Mouse (Mus musculus) G1E (cell line): Measurements from ENCODE around the gene Ap3b1. TPM values are rescaled to one million over a fixed set of nuclear protein-coding genes. Genes with fewer than 3 reads are reported as not detected.

Source experiments
- ATAC-seq: 2 replicates; pipeline ENCODE4 v1.8.0; 2016; ENCODE audit warnings: mild to moderate bottlenecking; ENCODE audit not compliant: insufficient number of reproducible peaks, poor library complexity, low FRiP score, severe bottlenecking; ENCODE audit errors: extremely low read depth
- DNase-seq: peaks from one replicate; pipeline ENCODE4 v3.0.0; 2012; ENCODE audit warnings: low spot score
- H3K27me3 ChIP-seq: 2 replicates; pipeline ENCODE4 v1.6.1; 2012; ENCODE audit warnings: mild to moderate bottlenecking, low read length, inconsistent platforms; ENCODE audit not compliant: insufficient read depth
- H3K36me3 ChIP-seq: replicated peaks from 2 replicates; pipeline ENCODE3; 2012; ENCODE audit warnings: mild to moderate bottlenecking, inconsistent platforms
- H3K4me1 ChIP-seq: 2 replicates; pipeline ENCODE4 v1.6.1; 2012; ENCODE audit warnings: low read depth, low read length, inconsistent platforms, mixed read lengths; ENCODE audit not compliant: insufficient read depth
- H3K4me3 ChIP-seq: 2 replicates; pipeline ENCODE4 v1.5.1; 2012; ENCODE audit warnings: low read depth, mild to moderate bottlenecking, inconsistent platforms, low read length, moderate library complexity, mixed read lengths
- H3K9me3 ChIP-seq: replicated peaks from 2 replicates; pipeline ENCODE4 v1.6.1; 2012; ENCODE audit warnings: inconsistent platforms
- CTCF ChIP-seq: IDR thresholded peaks from 2 replicates; pipeline ENCODE4 v1.5.1; 2012; ENCODE audit warnings: low read depth, low read length, inconsistent platforms, mixed read lengths
- GATA1 ChIP-seq: IDR thresholded peaks from 2 replicates; pipeline ENCODE4 v1.6.1; 2012; ENCODE audit warnings: borderline replicate concordance, low read length, inconsistent platforms, mixed read lengths
- GATA2 ChIP-seq: IDR thresholded peaks from 2 replicates; pipeline ENCODE4 v1.6.1; 2012; ENCODE audit warnings: low read depth, low read length, inconsistent platforms, borderline replicate concordance
- POLR2AphosphoS5 ChIP-seq: IDR thresholded peaks from 2 replicates; pipeline ENCODE4 v1.6.1; 2012; ENCODE audit warnings: low read depth, low read length, inconsistent platforms; ENCODE audit not compliant: insufficient replicate concordance
- TAL1 ChIP-seq: conservative IDR thresholded peaks from 2 replicates; pipeline ENCODE4 v1.6.1; 2012; ENCODE audit warnings: low read depth, low read length, inconsistent platforms, mixed read lengths
- polyA plus RNA-seq: library from polyadenylated mRNA; stranded (reverse); fragments of >175 nt; gene quantifications from 2 replicates; pipeline ENCODE4 v1.2.3, GENCODE M21; 2012
- total RNA-seq, 2 experiments: library from RNA; stranded (forward) in 1 of 2; stranded (reverse) in 1 of 2; fragments of 200-1000 nt in 1 of 2; fragments of >200 nt in 1 of 2; fragmentation: Nextera tagmentation in 1 of 2; gene quantifications; 2 replicates each; pipeline ENCODE4 v1.2.3; 2014 to 2017

The Ap3b1 gene
- total and polyA plus RNA-seq, 3 experiments = 32.3 to 134 (median 126) TPM

- TF ChIP-seq GATA2 (no peak), TAL1 (no peak), CTCF (no peak), POLR2AphosphoS5 (no peak), GATA1 (no peak)
- Histone ChIP-seq H3K4me1 (peaks cover 20% of the 10 kb centered on the region), H3K9me3 (no peaks in the 10 kb centered on the region), H3K4me3 (no peak overlapping the region), H3K36me3 (peaks cover 74% of the 10 kb centered on the region), H3K27me3 (no peaks in the 10 kb centered on the region)
- DNase-seq (no peak), ATAC-seq (no peak)
Measured at GRCm38 (mm10) chr13:94468551-94468950, 109.8 kb downstream of the Ap3b1 start.

GRCm38 (mm10) chr13:94471009-94471672 lies 112.4 kb downstream of the Ap3b1 start:
- ATAC-seq (no peak), DNase-seq (no peak)
- TF ChIP-seq POLR2AphosphoS5 (no peak), GATA1 (no peak), GATA2 (no peak), CTCF (no peak), TAL1 (no peak)
- Histone ChIP-seq H3K27me3 (no peaks in the 10 kb centered on the region), H3K9me3 (no peaks in the 10 kb centered on the region), H3K4me1 (peaks cover 6% of the 10 kb centered on the region), H3K4me3 (no peak overlapping the region), H3K36me3 (peaks cover 68% of the 10 kb centered on the region)

GRCm38 (mm10) chr13:94476208-94476607 lies 117.4 kb downstream of the Ap3b1 start:
- Histone ChIP-seq H3K4me1 (peaks cover 12% of the 10 kb centered on the region), H3K9me3 (no peaks in the 10 kb centered on the region; the same call in 1 of the 2 replicates), H3K27me3 (no peaks in the 10 kb centered on the region), H3K4me3 (no peak overlapping the region), H3K36me3 (peaks cover 75% of the 10 kb centered on the region)
- no peak for ATAC-seq
- no peak for DNase-seq
- TF ChIP-seq TAL1 = no peak
- TF ChIP-seq GATA1 = no peak
- no peak for TF ChIP-seq POLR2AphosphoS5
- no peak for TF ChIP-seq GATA2
- TF ChIP-seq CTCF = no peak

- H3K27me3 ChIP-seq = no peaks in the 10 kb centered on the region
- ATAC-seq (no peak), DNase-seq (no peak)
- TF ChIP-seq GATA1 (no peak), CTCF (no peak), POLR2AphosphoS5 (no peak), TAL1 (no peak), GATA2 (no peak)
- peaks cover 4% of the 10 kb centered on the region; the same call in 1 of the 2 replicates for H3K9me3 ChIP-seq
- peaks cover 82% of the 10 kb centered on the region for H3K36me3 ChIP-seq
- H3K4me3 ChIP-seq = no peak overlapping the region
- peaks cover 41% of the 10 kb centered on the region for H3K4me1 ChIP-seq
Measured at GRCm38 (mm10) chr13:94480256-94480655, 121.5 kb downstream of the Ap3b1 start.

- ATAC-seq = no peak
- H3K36me3 ChIP-seq = peaks cover 85% of the 10 kb centered on the region
Measured at GRCm38 (mm10) chr13:94490684-94491083, 131.9 kb downstream of the Ap3b1 start.

GRCm38 (mm10) chr13:94491159-94491558 lies 132.4 kb downstream of the Ap3b1 start:
- no peak overlapping the region for H3K4me3 ChIP-seq
- DNase-seq = no peak
- H3K27me3 ChIP-seq = no peaks in the 10 kb centered on the region
- no peak for ATAC-seq
- TF ChIP-seq POLR2AphosphoS5 (no peak), TAL1 (no peak), GATA2 (no peak)
- no peaks in the 10 kb centered on the region for H3K9me3 ChIP-seq
- H3K4me1 ChIP-seq = peaks cover 8% of the 10 kb centered on the region
- H3K36me3 ChIP-seq = peaks cover 81% of the 10 kb centered on the region

More at GRCm38 (mm10) chr13:94490684-94491083, 131.9 kb downstream of the Ap3b1 start:
- Histone ChIP-seq H3K9me3 (no peaks in the 10 kb centered on the region), H3K4me3 (no peak overlapping the region), H3K4me1 (peaks cover 8% of the 10 kb centered on the region), H3K27me3 (no peaks in the 10 kb centered on the region)
- TF ChIP-seq TAL1 (no peak), GATA1 (no peak), CTCF (no peak), GATA2 (no peak), POLR2AphosphoS5 (no peak)
- no peak for DNase-seq
